Mouse (Mus musculus) C2C12 (cell line): ENCODE measurements around the gene Eef1akmt1.

Source experiments
- CEBPB ChIP-seq: IDR thresholded peaks from one replicate; pipeline ENCODE4 v1.6.1; 2011; ENCODE audit warnings: low read depth, mild to moderate bottlenecking, control low read depth, moderate library complexity
- CTCF ChIP-seq: IDR thresholded peaks from one replicate; pipeline ENCODE4 v1.5.1; 2011; ENCODE audit not compliant: control insufficient read depth, insufficient read depth, insufficient read length
- MAX ChIP-seq: IDR thresholded peaks from one replicate; pipeline ENCODE4 v1.6.1; 2011; ENCODE audit warnings: mild to moderate bottlenecking, control low read depth
- MYOD1 ChIP-seq: IDR thresholded peaks from one replicate; pipeline ENCODE4 v1.6.1; 2011; ENCODE audit warnings: low read depth; ENCODE audit not compliant: control insufficient read depth, insufficient read length
- MYOG ChIP-seq: IDR thresholded peaks from one replicate; pipeline ENCODE4 v1.6.1; 2011; ENCODE audit not compliant: control insufficient read depth, insufficient read length; ENCODE audit errors: extremely low read depth
- USF1 ChIP-seq: IDR thresholded peaks from one replicate; pipeline ENCODE4 v1.6.1; 2011; ENCODE audit warnings: low read depth, mild to moderate bottlenecking, control low read depth, moderate library complexity

GRCm38 (mm10) chr14:57542231-57542630 lies 29.2 kb downstream of the Eef1akmt1 start:
- TF ChIP-seq CTCF (no peak), CEBPB (no peak), USF1 (no peak), MAX (no peak), MYOD1 (no peak), MYOG (no peak)
